Mouse (Mus musculus) megakaryocyte, embryonic 14.5 days (primary cell): ENCODE results near the gene Zcchc10. TPM values are rescaled to one million over a fixed set of nuclear protein-coding genes. Genes with fewer than 3 reads are reported as not detected.
"Not testable (repeated sequence)": the region's sequence is repeated elsewhere in the genome, so short reads cannot be mapped to it uniquely, and the experiment has no call there.

Experiments
- H3K27me3 ChIP-seq: replicated peaks from 2 replicates; pipeline ENCODE3; 2012; ENCODE audit warnings: inconsistent platforms
- H3K36me3 ChIP-seq: replicated peaks from 2 replicates; pipeline ENCODE3; 2012; ENCODE audit warnings: low read length, inconsistent platforms, mixed read lengths
- H3K4me1 ChIP-seq: 2 replicates; pipeline ENCODE4 v1.6.1; 2012; ENCODE audit warnings: inconsistent platforms
- H3K4me3 ChIP-seq: replicated peaks from 2 replicates; pipeline ENCODE3; 2012; ENCODE audit warnings: moderate library complexity, mild to moderate bottlenecking, inconsistent platforms
- H3K9me3 ChIP-seq: 2 replicates; pipeline ENCODE4 v1.6.1; 2012; ENCODE audit warnings: inconsistent platforms
- FLI1 ChIP-seq: IDR thresholded peaks from 2 replicates; pipeline ENCODE4 v1.6.1; 2012; ENCODE audit warnings: low read length, inconsistent platforms, mixed read lengths
- GATA1 ChIP-seq: IDR thresholded peaks from 3 replicates; pipeline ENCODE4 v1.6.1; 2012; ENCODE audit warnings: mixed read lengths, low read length, inconsistent platforms, borderline replicate concordance
- polyA plus RNA-seq: library from polyadenylated mRNA; stranded (reverse); fragments of >175 nt; gene quantifications from 2 replicates; pipeline ENCODE4 v1.2.3, GENCODE M21; 2012; ENCODE audit warnings: low replicate concordance; ENCODE audit not compliant: insufficient read depth

Gene Zcchc10
- polyA plus RNA-seq, 1 experiment, result 1.5 TPM

DNA sequence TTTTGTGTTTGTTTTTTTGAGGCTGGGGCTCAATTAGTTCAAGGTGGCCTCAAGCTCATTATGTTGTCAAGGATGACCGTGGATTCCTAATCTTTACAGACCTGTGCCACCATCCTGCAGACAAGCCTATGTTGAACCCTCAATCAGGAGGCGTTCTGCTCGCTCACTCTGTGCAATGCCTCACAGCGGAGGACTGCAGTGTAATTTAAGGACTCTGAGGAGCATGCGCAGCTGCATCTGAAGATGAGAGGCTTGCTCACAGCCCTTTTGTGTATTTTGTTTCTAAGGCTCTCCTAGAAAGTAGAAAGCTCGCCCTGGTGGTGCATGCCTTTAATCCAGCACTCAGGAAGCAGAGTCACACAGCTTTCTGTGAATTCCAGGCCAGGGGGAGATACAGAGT, 7.5 kb upstream of the Zcchc10 start:
- H3K36me3 ChIP-seq, result no peaks in the 10 kb centered on the region
- peak overlapping the region; percentile 12 for H3K4me3 ChIP-seq
- no peaks in the 10 kb centered on the region for H3K27me3 ChIP-seq
- H3K4me1 ChIP-seq, result peaks cover 52% of the 10 kb centered on the region
- no peak for TF ChIP-seq FLI1
- TF ChIP-seq GATA1, result no peak
- H3K9me3 ChIP-seq, result no peaks in the 10 kb centered on the region

DNA sequence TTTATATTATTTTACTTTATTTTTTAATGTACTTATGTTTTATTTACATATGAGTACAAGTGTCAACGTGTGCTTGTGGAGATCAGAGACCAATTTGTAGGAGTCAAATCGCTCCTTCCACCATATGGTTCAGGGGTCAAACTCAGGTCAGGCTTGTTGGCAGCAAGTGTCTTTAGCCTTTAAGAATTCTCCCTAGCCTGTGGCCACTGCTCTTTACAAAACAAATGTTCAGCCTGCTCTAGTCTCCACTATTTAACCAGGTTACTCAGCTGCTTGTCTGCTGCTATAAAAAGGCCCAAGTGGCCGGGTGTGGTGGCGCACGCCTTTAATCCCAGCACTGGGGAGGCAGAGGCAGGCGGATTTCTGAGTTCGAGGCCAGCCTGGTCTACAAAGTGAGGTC, 6.4 kb upstream of the Zcchc10 start:
- Histone ChIP-seq H3K4me3 (no peak overlapping the region), H3K27me3 (no peaks in the 10 kb centered on the region), H3K9me3 (no peaks in the 10 kb centered on the region), H3K36me3 (no peaks in the 10 kb centered on the region), H3K4me1 (peaks cover 50% of the 10 kb centered on the region)
- TF ChIP-seq FLI1 (no peak), GATA1 (no peak)

DNA sequence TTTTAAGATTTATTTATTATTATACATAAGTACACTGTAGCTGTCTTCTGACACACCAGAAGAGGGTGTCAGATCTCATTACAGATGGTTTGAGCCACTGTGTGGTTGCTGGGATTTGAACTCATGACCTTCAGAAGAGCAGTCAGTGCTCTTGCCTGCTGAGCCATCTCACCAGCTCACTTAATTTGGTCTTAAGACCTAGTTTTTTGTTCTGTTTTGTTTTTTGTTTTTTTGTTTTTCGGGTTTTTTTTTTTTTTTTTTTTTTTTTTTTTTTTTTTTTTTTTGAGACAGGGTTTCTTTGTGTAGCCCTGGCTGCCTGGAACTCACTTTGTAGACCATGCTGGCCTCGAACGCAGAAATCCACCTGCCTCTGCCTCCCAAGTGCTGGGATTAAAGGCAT, 5.9 kb upstream of the Zcchc10 start:
- H3K27me3 ChIP-seq, H3K9me3 ChIP-seq, H3K36me3 ChIP-seq, H3K4me3 ChIP-seq: not testable (repeated sequence)
- peaks cover 55% of the 10 kb centered on the region for H3K4me1 ChIP-seq

DNA sequence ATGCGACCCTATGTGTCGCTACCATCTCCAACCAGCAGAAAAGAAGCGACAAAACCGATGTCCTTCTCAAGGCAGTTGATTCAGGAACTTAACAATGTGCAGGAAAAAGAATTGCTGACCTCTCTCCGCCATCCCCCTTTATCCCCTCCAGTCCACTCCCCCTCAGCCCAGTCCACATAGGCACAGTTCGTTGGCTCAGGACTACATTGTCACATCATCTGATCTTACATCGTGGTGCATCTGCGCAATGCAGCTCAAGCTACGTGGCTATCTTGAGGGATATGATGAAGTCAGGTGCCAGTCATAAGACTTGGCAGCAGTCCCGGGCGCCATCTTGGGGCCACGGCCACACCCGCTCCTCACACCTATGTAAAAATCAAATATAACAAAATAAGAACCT, 4.6 kb upstream of the Zcchc10 start:
- H3K9me3 ChIP-seq, H3K4me3 ChIP-seq, H3K36me3 ChIP-seq, H3K27me3 ChIP-seq: not testable (repeated sequence)
- peaks cover 54% of the 10 kb centered on the region for H3K4me1 ChIP-seq

DNA sequence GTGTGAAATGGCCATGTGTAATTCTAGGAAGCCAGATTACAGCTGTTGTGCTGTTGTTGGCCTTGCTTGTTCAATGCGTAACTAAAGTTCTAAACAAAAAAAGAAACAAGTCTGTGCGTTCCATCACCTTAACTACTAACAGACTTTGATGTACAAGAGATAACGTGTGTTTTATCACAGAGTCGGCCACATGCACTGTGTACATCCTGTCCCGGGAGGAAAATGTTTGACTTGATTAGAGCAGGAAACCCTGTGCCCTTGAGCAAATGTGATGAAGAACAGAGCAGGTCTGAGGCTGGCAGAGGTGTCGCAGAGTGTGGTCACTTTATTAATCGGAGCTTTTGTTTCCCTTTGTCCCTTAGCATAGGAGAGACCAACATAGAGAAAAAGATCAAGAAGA, 5.8 kb downstream of the Zcchc10 start:
- Histone ChIP-seq H3K36me3 (peaks cover 76% of the 10 kb centered on the region), H3K27me3 (no peaks in the 10 kb centered on the region), H3K9me3 (no peaks in the 10 kb centered on the region), H3K4me1 (peaks cover 71% of the 10 kb centered on the region), H3K4me3 (no peak overlapping the region)
- TF ChIP-seq FLI1, result no peak
- no peak for TF ChIP-seq GATA1

DNA sequence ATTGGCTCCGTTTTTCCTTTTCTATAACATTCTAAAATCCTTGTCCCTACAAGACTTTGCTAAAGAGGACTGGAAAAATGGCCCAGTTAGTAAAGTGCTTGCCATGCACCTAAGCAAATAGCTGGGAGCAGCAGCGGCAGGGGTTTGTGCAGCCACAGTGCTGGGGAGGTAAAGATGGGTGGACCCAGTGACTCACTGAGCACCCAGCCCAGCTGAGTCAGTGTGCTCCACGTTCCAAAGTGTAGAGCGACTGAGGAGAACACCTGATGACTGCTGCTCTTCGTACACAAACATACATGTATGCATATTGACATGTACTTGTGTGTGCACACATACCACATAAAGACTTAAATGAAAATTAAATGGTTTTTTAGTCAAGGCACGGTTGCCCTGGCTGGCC, 6.6 kb downstream of the Zcchc10 start:
- no peak overlapping the region for H3K4me3 ChIP-seq
- H3K36me3 ChIP-seq, result peaks cover 72% of the 10 kb centered on the region
- no peaks in the 10 kb centered on the region for H3K9me3 ChIP-seq
- peaks cover 71% of the 10 kb centered on the region for H3K4me1 ChIP-seq
- H3K27me3 ChIP-seq, result no peaks in the 10 kb centered on the region
- TF ChIP-seq GATA1 (no peak), FLI1 (no peak)

DNA sequence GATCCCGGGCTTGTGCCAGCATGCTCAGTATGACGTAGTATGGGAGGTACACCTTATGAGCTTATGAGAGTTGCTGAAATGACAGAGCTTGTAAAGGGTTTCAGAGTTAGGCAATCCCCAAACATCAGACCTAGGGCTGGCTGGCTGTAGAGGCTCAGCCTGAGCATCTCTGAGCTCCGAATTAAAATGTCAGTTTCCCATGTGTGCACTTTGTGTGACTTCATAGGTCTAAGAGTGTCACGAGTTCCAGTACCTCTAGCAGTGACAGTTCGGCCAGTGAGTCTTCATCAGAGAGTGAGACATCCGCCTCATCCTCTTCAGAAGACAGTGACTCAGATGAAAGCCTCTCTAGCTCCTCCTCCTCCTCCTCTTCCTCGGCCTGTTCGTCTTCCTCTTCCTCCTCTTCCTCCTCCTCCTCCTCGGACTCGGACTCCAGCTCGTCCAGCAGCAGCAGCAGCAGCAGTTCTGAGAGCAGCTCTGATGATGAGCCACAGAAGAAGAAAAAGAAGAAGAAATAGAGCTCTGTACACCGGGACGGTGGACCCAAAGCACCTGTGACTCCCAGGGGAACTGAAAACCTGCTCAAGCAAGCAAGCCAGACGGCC, 7.7 kb downstream of the Zcchc10 start:
- H3K36me3 ChIP-seq, result peaks cover 64% of the 10 kb centered on the region
- H3K4me1 ChIP-seq, result peaks cover 79% of the 10 kb centered on the region
- H3K27me3 ChIP-seq, result no peaks in the 10 kb centered on the region
- no peak overlapping the region for H3K4me3 ChIP-seq
- TF ChIP-seq GATA1, result no peak
- no peak for TF ChIP-seq FLI1
- H3K9me3 ChIP-seq, result no peaks in the 10 kb centered on the region

DNA sequence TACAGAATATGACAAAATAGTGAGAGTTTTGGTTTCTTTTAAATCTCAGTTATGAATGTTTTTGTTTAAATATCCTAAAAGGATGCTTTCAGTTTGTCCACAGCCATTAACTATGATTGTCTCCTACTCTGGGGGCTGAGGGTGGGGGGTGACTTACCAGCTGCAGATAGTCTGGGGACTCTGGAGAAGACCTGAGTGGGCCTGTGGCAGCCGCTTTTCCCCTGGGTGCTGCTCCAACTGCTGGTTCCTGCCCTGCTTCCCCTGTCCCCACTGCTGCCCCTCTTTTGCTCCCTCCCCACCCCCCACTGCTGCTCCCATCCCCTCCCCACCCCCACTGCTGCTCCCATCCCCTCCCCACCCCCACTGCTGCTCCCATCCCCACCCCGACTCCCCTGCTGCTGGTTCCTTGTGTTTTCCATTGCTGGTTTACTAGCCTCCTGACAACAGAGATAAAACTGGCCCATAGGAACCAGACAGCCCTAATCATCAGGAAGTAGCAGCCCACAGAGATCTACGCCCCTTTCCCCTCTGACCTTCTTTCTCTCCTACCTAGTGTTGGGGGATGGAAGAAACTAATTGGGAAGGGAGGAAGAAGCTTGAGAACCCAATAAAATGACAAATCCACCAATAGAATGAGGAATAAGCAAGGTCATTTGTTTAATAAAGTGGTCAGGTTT, 11.2 kb downstream of the Zcchc10 start:
- H3K4me3 ChIP-seq, result peak overlapping the region; percentile 83

DNA sequence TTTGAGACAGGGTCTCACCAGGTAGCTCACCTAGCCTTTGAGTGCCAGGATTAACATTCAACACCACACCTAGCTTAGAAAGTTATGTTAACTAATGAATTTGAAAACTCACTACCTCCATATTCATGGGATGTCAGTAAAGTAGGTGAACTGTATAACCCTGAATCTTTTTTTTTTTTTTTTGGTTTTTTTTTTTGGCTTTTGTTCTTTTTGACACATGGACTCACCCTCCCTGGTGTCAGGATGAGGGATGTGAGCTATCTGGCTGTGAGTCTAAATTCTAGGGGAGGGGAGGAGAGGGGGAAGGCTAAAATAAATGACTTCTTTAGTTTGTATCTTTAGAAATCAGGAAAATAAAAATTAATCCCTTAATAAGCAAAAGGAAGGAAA, 11.7 kb downstream of the Zcchc10 start:
- Histone ChIP-seq H3K4me3 (no peak overlapping the region), H3K4me1 (peaks cover 75% of the 10 kb centered on the region), H3K27me3 (no peaks in the 10 kb centered on the region), H3K9me3 (no peaks in the 10 kb centered on the region), H3K36me3 (peaks cover 26% of the 10 kb centered on the region)
- no peak for TF ChIP-seq GATA1
- TF ChIP-seq FLI1, result no peak

More for the DNA sequence above, 11.2 kb downstream of the Zcchc10 start:
- H3K4me1 ChIP-seq, result peaks cover 76% of the 10 kb centered on the region
- H3K9me3 ChIP-seq, result no peaks in the 10 kb centered on the region
- H3K36me3 ChIP-seq, result peaks cover 31% of the 10 kb centered on the region
- TF ChIP-seq FLI1 (no peak), GATA1 (no peak)
- H3K27me3 ChIP-seq, result no peaks in the 10 kb centered on the region

DNA sequence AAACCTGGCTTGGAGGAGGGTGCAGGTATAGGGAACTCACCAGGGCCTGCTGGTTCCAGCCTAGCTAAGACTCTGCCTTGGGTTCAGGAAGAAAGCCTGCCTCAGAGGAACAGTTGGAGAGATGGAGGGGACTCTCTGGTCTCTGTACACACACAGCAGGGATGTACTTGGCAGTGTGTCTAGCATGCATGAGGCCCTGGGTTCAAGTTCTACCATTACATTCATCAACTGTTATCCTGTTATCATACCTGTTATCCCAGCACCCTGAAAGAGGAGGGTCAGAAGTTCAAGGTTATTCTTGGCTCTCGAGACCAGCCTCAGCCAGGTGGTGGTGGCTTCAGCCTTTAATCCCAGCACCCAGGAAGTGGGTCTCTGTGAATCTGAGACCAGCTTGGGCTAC, 12.4 kb downstream of the Zcchc10 start:
- TF ChIP-seq FLI1, result no peak
- TF ChIP-seq GATA1, result no peak
- Histone ChIP-seq H3K9me3 (no peaks in the 10 kb centered on the region), H3K36me3 (peaks cover 19% of the 10 kb centered on the region), H3K4me1 (peaks cover 75% of the 10 kb centered on the region), H3K4me3 (no peak overlapping the region), H3K27me3 (no peaks in the 10 kb centered on the region)

DNA sequence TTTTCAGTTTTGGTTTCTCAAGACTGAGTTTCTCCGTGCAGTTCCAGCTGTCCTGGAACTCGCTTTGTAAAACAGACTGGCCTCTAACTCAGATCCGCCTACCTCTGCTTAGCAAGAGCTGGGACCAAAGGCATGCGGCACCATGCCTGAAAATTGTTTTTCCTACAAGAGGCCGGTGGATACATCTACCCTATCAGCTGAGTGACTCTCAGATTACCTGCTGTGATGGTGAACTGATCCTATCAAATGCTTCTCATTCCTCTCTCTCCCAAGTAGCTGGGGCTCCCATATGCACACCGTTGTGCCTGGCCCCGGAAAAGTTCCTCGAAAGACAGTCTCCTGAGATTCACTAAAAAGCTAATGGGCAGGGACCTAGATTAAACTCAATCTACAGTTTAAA, 13.2 kb downstream of the Zcchc10 start:
- Histone ChIP-seq H3K27me3 (no peaks in the 10 kb centered on the region), H3K4me1 (peaks cover 76% of the 10 kb centered on the region)
- TF ChIP-seq GATA1 (no peak), FLI1 (no peak)

DNA sequence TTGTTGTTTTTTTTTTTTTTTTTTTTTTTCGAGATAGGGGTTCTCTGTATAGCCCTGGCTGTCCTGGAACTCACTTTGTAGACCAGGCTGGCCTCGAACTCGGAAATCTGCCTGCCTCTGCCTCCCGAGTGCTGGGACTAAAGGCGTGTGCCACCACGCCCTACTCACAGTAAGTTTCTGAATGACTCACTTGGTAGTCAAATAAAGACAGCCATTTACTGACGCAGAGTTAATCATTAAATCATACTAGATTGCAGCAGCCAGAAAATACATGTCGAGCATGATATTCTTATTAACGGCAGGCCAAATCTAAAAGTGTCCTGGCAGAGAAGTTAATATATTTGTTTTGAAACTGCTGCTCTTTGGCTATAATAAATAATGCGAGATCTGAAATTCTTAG, 16.5 kb downstream of the Zcchc10 start:
- peaks cover 79% of the 10 kb centered on the region for H3K4me1 ChIP-seq
- H3K4me3 ChIP-seq, result not testable (repeated sequence)

More for the DNA sequence above, 13.2 kb downstream of the Zcchc10 start:
- Histone ChIP-seq H3K36me3 (peaks cover 13% of the 10 kb centered on the region), H3K9me3 (no peaks in the 10 kb centered on the region), H3K4me3 (no peak overlapping the region)

More for the DNA sequence above, 16.5 kb downstream of the Zcchc10 start:
- not testable (repeated sequence) for H3K36me3 ChIP-seq, H3K27me3 ChIP-seq, H3K9me3 ChIP-seq
